Mouse (Mus musculus): ENCODE measurements around the gene Sp7. TPM values are rescaled to one million over a fixed set of nuclear protein-coding genes. Genes with fewer than 3 reads are reported as not detected.

The Sp7 gene
- polyA plus RNA-seq, 1 experiment, result not detected

DNA sequence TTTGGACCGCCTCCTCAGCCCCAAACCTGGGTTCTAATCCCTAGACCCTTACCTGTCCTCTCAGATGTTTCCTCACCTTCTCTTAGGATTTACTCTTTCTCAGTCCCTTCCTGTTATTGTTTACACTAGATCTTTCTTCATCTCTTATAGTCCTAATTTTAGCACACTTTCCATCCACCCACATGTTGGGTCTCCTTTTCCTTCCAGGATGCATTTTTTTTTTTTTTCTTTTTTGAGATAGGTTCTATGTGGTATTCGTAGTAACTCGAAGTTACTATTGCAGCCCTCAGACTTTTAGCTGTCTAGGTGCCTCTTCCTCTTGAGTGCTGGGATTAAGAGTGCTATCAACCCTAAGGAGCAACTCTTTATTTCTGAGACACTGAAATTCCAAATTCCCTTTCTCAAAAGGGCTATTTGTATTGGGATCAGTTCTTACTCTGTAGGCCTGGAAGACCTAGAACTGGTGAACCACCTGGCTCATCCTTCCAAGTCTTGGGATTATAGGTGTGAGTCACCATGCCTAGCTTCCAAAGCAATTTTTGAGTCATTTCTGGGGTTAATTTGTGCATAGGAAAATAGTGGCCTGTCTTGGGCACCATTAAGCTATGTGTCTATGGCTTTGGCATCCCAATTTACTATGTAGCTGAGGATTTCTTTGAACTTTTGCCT, 40.1 kb upstream of the Sp7 start:
- peaks cover 20% of the 10 kb centered on the region for H3K4me1 ChIP-seq (ENCODE audit: control insufficient read depth, insufficient read depth, insufficient read length, low read length)
- H3K36me3 ChIP-seq (ENCODE audit: control insufficient read depth, insufficient read depth, low read length), result peaks cover 26% of the 10 kb centered on the region
- peak overlapping the region; percentile 62 for H3K4me3 ChIP-seq (ENCODE audit: low read depth, low read length)
- TF ChIP-seq POLR2A (IDR thresholded peaks at IDR 0.05; ENCODE audit: low read depth, low read length) (no peak), CTCF (IDR thresholded peaks at IDR 0.05; ENCODE audit: extremely low read depth, insufficient read length, insufficient replicate concordance, low read depth, low read length) (no peak)
- peak overlapping the region; percentile 20; the same call in 1 of the 2 replicates for H3K27ac ChIP-seq (ENCODE audit: insufficient read depth, low read depth, low read length)
- WGBS, result 8% methylated on average over 3 of the region's 3 CpGs
- no peaks in the 10 kb centered on the region for H3K27me3 ChIP-seq (ENCODE audit: control insufficient read depth, insufficient read depth, low read length)

DNA sequence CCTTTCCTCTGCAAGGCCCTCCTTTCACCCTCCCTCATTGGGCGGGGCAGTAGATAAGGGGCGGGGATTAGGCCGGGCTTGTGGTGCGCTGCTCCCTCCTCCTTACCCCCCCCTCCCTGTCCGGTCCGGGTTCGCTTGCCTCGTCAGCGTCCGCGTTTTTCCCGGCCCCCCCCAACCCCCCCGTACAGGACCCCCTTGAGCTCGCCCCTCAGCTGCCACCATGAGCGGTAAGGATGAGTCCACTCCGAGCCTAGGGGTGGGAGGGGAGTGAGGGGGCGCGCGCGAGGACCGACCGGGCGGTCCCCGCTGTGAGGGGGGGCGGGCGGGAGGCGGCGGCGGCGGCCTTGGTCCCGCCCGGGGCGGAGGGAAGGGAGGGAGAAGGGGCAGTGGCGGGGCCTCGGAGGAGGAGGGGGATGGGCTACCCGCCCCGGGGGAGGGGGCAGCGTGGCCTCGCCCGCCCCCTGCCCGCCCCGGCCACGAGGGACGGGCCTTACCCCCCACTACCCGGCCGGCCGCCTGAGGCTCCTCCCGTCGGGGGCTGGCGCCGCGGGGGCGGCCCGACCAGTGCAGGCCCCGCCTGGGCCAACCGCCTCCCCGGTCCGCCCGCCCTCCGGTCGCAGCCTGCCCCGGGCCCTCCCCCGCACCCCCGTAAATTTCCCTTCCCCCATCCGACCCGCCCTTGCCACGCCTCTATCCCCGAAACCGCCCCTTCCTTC, 39.4 kb upstream of the Sp7 start:
- 2% methylated on average over 41 of the region's 69 CpGs for WGBS
- Histone ChIP-seq H3K4me1 (ENCODE audit: control insufficient read depth, insufficient read depth, insufficient read length, low read length) (peaks cover 19% of the 10 kb centered on the region), H3K27me3 (ENCODE audit: control insufficient read depth, insufficient read depth, low read length) (no peaks in the 10 kb centered on the region), H3K27ac (ENCODE audit: insufficient read depth, low read depth, low read length) (0 out of 2 replicates have a peak overlapping the region, but pooled peaks have one; percentile 20), H3K36me3 (ENCODE audit: control insufficient read depth, insufficient read depth, low read length) (peaks cover 23% of the 10 kb centered on the region), H3K4me3 (ENCODE audit: low read depth, low read length) (peak overlapping the region; percentile 62)
- TF ChIP-seq CTCF (IDR thresholded peaks at IDR 0.05; ENCODE audit: extremely low read depth, insufficient read length, insufficient replicate concordance, low read depth, low read length) (no peak), POLR2A (IDR thresholded peaks at IDR 0.05; ENCODE audit: low read depth, low read length) (peak; percentile 29; the same call in 1 of the 2 replicates)

DNA sequence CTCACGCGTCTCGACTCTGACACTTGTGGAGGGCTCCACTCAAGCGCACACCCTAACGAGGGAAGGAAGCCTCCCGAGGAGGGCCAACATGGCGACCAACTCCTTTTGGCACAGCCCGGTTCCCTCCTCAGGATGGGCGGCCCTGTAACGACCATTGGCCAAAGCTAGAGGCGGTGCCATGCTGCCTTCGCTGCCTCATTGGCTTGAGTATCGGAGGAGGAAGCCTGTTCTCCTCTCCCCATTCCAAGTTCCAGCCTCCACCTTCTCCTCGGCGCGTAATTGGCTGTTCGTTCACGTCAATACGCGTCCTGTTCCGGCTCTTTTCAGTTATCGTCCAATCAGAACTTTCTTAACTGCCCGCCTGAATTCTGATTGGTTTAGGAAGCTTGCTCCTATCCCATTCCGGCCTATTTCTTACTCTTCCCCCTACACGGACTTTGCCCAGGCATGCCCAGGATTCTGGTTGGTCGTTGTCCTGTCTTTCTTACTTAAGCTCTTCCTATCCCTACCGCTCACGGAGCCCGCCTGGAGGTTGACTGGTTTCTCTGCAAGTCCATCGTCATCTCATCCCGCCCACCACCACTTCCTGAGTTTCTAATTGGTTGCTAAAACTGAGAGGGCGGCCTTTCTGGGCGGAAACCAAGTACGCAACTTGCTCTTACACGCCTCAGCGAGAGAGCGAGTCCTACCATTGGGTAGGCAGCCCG, 38.7 kb upstream of the Sp7 start, which contains the start of gene Sp1:
TSS of gene Sp1 (plus strand) at position 655 of the 707 bp plus-strand sequence.
- Histone ChIP-seq H3K4me3 (ENCODE audit: low read depth, low read length) (peak within 1 kb of the TSS; percentile 65), H3K36me3 (ENCODE audit: control insufficient read depth, insufficient read depth, low read length) (peaks cover 23% of the 10 kb centered on the region), H3K27ac (ENCODE audit: insufficient read depth, low read depth, low read length) (peak within 1 kb of the TSS; percentile 99), H3K4me1 (ENCODE audit: control insufficient read depth, insufficient read depth, insufficient read length, low read length) (peaks cover 19% of the 10 kb centered on the region), H3K27me3 (ENCODE audit: control insufficient read depth, insufficient read depth, low read length) (no peaks in the 10 kb centered on the region)
- WGBS, result under 1% methylated on average over 38 of the region's 38 CpGs
- TF ChIP-seq POLR2A (IDR thresholded peaks at IDR 0.05; ENCODE audit: low read depth, low read length) (peak; percentile 97; the same call in 1 of the 2 replicates), CTCF (IDR thresholded peaks at IDR 0.05; ENCODE audit: extremely low read depth, insufficient read length, insufficient replicate concordance, low read depth, low read length) (no peak)

DNA sequence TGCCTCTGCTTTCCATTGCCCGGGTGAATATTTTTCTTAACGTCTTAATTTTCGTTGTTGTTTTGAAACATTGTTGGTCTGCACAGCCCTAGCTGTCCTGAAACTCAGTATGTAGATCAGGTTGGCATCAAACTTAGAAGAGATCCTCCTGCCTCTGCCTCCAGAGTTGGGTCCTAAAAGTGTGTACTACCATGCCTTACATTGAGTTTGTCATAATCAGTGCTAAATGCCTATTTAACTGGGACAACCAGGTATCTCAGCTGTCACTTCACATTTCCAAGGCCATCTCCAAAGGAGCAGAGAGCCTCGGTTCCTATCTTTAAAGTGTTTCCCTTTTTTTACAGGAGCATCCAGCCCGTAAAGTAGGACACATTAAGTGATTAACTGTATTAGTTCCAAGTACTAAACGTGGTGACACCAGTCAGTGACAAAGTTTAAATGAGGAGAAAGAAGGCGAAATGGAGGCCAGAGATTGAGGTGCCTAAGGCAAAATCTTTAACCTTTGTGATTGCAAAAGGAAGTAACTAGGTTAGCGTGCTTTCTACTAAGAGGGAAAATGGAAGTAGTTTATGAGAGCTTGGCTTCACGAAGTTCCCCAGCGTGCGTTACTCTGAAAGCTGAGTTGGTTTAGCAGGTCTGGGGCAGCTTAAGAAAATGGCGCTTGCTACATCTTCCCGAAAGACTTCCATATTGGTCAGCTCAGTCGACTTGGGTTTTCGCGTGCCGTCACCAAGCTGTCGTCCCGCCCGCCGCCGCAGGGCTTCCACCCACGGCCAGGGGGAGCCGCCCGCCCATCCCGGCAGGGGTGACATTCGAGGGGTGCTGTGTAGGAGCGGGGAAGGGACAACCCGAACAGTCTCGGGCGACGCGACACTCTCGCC, 37.9 kb upstream of the Sp7 start:
- Histone ChIP-seq H3K36me3 (ENCODE audit: control insufficient read depth, insufficient read depth, low read length) (peaks cover 18% of the 10 kb centered on the region), H3K27me3 (ENCODE audit: control insufficient read depth, insufficient read depth, low read length) (no peaks in the 10 kb centered on the region), H3K4me3 (ENCODE audit: low read depth, low read length) (peak overlapping the region; percentile 65), H3K27ac (ENCODE audit: insufficient read depth, low read depth, low read length) (peak overlapping the region; percentile 99), H3K4me1 (ENCODE audit: control insufficient read depth, insufficient read depth, insufficient read length, low read length) (peaks cover 15% of the 10 kb centered on the region)
- WGBS, result 13% methylated on average over 34 of the region's 34 CpGs
- no peak; the same call in 1 of the 2 replicates for TF ChIP-seq POLR2A (IDR thresholded peaks at IDR 0.05; ENCODE audit: low read depth, low read length)
- peak; percentile 58; the same call in 1 of the 2 replicates for TF ChIP-seq CTCF (IDR thresholded peaks at IDR 0.05; ENCODE audit: extremely low read depth, insufficient read length, insufficient replicate concordance, low read depth, low read length)

DNA sequence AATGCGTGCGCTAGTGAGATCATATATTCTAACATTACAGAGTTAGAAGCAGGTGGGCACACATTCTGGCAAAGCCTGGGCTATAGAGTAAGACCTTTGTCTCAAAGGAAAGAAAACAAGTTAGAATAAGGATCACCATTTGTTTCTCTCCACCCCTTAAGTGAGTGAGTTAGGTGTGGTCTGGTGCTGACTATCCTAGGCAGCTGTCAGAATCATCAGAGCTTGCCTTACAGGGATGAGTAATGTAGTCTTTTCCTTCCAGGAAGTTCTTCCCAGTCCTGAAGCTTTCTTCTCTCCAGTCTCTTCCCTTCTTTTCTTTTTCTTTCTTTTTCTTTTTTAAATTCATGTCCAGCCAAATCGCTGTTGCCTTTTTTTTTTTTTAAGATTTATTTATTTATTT, 35.2 kb upstream of the Sp7 start:
- H3K27me3 ChIP-seq (ENCODE audit: control insufficient read depth, insufficient read depth, low read length), result no peaks in the 10 kb centered on the region
- WGBS, result 95% methylated on average over 3 of the region's 3 CpGs
- TF ChIP-seq POLR2A (IDR thresholded peaks at IDR 0.05; ENCODE audit: low read depth, low read length), result no peak
- TF ChIP-seq CTCF (IDR thresholded peaks at IDR 0.05; ENCODE audit: extremely low read depth, insufficient read length, insufficient replicate concordance, low read depth, low read length), result no peak
- no peaks in the 10 kb centered on the region for H3K36me3 ChIP-seq (ENCODE audit: control insufficient read depth, insufficient read depth, low read length)
- no peak overlapping the region for H3K4me3 ChIP-seq (ENCODE audit: low read depth, low read length)
- H3K4me1 ChIP-seq (ENCODE audit: control insufficient read depth, insufficient read depth, insufficient read length, low read length), result peaks cover 3% of the 10 kb centered on the region; the same call in 1 of the 2 replicates
- no peak overlapping the region for H3K27ac ChIP-seq (ENCODE audit: insufficient read depth, low read depth, low read length)

DNA sequence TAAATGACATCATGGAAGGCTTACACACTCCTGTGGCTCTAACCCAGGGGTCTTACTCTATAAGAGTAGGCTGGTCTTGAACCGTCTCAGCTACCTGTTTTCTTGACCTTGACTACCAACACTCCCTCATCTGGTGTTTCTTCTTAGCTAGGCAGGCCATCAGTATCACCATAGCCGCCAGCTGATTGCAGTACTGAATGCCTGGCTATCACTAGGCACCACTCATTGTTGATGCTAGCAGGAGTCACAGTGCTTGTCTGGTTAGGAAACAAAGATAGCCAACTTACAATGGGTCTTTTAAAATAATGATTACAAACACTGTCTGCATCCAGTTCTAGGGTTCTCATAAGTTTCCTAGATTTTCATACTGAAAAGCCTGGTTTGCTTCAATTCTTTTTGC, 34.3 kb upstream of the Sp7 start:
- peaks cover 7% of the 10 kb centered on the region; the same call in 1 of the 2 replicates for H3K4me1 ChIP-seq (ENCODE audit: control insufficient read depth, insufficient read depth, insufficient read length, low read length)
- no peak overlapping the region for H3K4me3 ChIP-seq (ENCODE audit: low read depth, low read length)
- WGBS, result 96% methylated on average over 2 of the region's 2 CpGs
- H3K27ac ChIP-seq (ENCODE audit: insufficient read depth, low read depth, low read length), result no peak overlapping the region
- no peaks in the 10 kb centered on the region for H3K36me3 ChIP-seq (ENCODE audit: control insufficient read depth, insufficient read depth, low read length)
- no peak for TF ChIP-seq POLR2A (IDR thresholded peaks at IDR 0.05; ENCODE audit: low read depth, low read length)
- TF ChIP-seq CTCF (IDR thresholded peaks at IDR 0.05; ENCODE audit: extremely low read depth, insufficient read length, insufficient replicate concordance, low read depth, low read length), result no peak
- no peaks in the 10 kb centered on the region for H3K27me3 ChIP-seq (ENCODE audit: control insufficient read depth, insufficient read depth, low read length)

Data from small intestine, adult 2 months (tissue).